Mouse (Mus musculus): Measurements from ENCODE around the gene Olr1. TPM values are rescaled to one million over a fixed set of nuclear protein-coding genes. Genes with fewer than 3 reads are reported as not detected.

The Olr1 gene
- 0.05 and 0.14 TPM in 2 replicates for polyA plus RNA-seq (2015; fragmentation: Nextera tagmentation; extraction: Ambion mirVana)

DNA sequence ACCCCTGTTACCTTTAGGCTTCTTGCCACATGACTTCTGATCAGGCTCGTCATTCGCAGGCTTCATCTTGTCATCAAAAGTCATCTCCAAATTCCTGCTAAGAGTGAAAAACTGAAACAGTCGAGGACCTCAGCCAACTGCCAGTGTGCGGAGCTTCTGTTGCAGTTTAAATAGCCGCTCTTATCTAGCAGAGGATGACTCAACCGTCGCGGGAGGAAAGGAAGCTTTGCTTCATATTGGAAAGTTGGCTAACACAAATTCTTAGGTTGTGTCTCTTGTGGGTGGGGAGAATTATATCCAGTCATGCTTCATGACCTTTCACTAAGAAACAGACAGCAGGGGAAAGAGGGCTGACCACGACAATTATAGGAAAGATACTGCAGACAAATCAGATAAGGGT is at the start of gene Olr1:
Gene Olr1, minus strand, starts transcription at position 142 of the 400 bp plus-strand sequence.
- 74% methylated on average over 9 of the region's 9 CpGs for WGBS
- Histone ChIP-seq H3K4me2 (no peak within 1 kb of the TSS), H3K27me3 (replicated peaks) (no peaks in the 10 kb centered on the region), H3K27ac (no peak within 1 kb of the TSS), H3K4me3 (replicated peaks) (no peak within 1 kb of the TSS), H3K9me3 (no peaks in the 10 kb centered on the region), H3K9ac (no peak within 1 kb of the TSS), H3K4me1 (no peaks in the 10 kb centered on the region), H3K36me3 (no peaks in the 10 kb centered on the region)
- no peak for ATAC-seq (ENCODE audit: insufficient read depth, low FRiP score, low read depth)

DNA sequence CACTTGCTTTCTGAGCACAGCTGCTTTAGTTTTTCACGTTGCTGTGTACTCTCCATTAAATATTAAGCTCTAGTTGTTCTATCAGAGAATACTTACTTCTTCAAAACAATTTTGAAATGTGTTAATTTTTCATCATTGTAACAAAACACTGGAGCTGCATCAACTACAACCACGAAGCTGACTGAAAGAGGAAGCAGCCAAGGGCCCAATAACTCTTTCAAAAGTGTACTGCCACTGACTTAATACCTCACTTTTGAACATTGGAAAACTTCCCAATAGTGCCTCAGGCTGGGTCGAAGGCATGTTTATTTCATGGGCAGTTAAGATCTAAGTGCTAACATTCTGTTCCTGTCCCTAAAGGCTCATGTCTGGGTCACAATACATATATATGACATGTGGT is 41.0 kb upstream of the Olr1 start:
- Histone ChIP-seq H3K27me3 (replicated peaks) (no peaks in the 10 kb centered on the region), H3K9me3 (no peaks in the 10 kb centered on the region), H3K27ac (no peak overlapping the region), H3K4me2 (no peak overlapping the region), H3K36me3 (no peaks in the 10 kb centered on the region), H3K9ac (no peak overlapping the region), H3K4me1 (no peaks in the 10 kb centered on the region), H3K4me3 (replicated peaks) (no peak overlapping the region)
- WGBS, result 46% methylated on average over 3 of the region's 3 CpGs
- ATAC-seq (ENCODE audit: insufficient read depth, low FRiP score, low read depth), result no peak

DNA sequence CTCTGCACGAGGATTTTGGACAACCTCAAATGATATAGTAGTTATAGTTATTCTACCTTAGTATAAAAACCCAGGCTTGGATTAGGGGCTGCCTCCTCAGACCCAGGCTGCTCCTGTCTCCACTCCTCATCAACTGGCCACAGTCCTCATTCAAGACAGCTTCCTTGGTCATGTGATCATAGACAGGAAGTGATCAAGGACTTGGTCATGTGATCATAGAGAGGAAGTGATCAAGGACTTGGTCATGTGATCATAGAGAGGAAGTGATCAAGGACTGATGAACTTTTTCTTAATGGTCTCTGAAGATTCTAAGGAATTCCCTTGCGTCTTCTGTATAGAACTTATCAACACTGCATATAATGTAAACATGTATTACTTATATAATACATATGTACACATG is 40.3 kb upstream of the Olr1 start:
- H3K4me2 ChIP-seq, result no peak overlapping the region
- no peak overlapping the region for H3K4me3 ChIP-seq (replicated peaks)
- no peak for ATAC-seq (ENCODE audit: insufficient read depth, low FRiP score, low read depth)
- no peak overlapping the region for H3K27ac ChIP-seq
- H3K9me3 ChIP-seq, result no peaks in the 10 kb centered on the region
- no peak overlapping the region for H3K9ac ChIP-seq
- WGBS, result 84% methylated on average over 2 of the region's 2 CpGs
- no peaks in the 10 kb centered on the region for H3K27me3 ChIP-seq (replicated peaks)
- H3K4me1 ChIP-seq, result no peaks in the 10 kb centered on the region
- no peaks in the 10 kb centered on the region for H3K36me3 ChIP-seq

DNA sequence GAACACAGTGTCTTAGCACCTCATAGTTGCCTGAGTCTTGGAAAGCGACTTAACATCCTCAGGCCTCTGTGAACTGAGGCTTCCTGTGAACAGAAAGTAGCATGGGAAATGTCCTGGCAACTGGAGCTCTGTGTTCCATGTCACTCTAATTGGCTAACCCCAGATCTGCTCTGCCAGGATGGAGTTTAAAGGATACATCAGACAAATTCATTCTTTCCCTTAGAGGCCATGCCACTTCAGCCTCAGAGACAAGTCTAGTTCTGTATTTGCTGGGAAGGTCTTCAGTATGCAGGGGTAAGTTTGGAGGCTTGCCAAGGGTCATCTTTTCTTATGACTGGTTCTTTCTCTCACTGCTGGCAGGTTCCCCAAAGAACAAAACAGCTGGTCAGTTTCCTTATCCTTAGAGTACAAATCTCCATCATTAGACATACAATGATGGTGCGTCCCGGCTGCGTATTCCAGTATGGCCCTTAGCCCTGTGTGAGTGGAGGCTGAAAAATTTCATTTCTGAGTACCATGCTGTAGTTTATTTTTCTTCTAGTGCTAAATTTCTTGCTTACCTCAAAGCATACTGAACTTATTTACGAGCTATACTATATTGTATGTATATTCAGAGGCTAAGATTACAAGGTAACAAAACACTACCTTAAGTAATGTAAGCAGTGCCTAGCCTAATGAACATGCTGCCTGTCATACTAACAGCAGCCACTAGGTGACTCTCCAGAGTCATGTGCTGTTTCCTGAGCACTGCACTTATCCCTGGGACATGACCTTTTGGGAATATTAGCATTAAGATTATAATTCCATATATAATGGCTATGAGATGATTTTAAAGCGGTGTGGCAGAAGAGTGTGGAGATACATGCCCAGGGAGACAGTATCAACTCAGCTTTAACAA is 37.0 kb upstream of the Olr1 start:
- 47% methylated on average over 6 of the region's 6 CpGs for WGBS
- peak; percentile 60; the same call in 1 of the 2 replicates for ATAC-seq (ENCODE audit: insufficient read depth, low FRiP score, low read depth)
- no peak overlapping the region for H3K27ac ChIP-seq

DNA sequence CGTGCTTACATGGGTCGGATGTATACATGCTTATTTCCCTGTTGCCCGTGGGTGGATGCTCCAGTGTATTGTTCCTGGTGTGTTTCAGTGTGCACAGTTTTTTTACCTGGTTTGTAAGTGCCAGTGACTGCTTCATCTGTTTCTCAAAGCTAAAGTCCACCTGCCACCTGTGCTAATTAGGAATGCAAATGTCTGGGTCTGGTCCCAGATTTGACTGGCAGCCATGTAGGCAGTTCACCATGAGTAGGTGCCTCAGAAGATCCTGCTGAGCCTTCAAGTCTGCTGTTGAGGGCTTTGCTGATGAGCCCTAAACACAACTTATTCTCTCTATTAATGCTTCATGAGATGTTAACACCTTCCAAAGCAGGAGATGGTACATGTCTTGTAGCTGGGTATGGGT is 35.6 kb upstream of the Olr1 start:
- Histone ChIP-seq H3K4me3 (replicated peaks) (no peak overlapping the region), H3K4me2 (no peak overlapping the region), H3K4me1 (no peaks in the 10 kb centered on the region), H3K27ac (no peak overlapping the region), H3K9ac (no peak overlapping the region), H3K9me3 (no peaks in the 10 kb centered on the region), H3K36me3 (peaks cover 21% of the 10 kb centered on the region), H3K27me3 (replicated peaks) (no peaks in the 10 kb centered on the region)
- WGBS, result 94% methylated on average over 3 of the region's 3 CpGs
- ATAC-seq (ENCODE audit: insufficient read depth, low FRiP score, low read depth), result no peak

More for the DNA sequence above, 37.0 kb upstream of the Olr1 start:
- no peak overlapping the region for H3K4me3 ChIP-seq (replicated peaks)
- H3K27me3 ChIP-seq (replicated peaks), result no peaks in the 10 kb centered on the region
- no peak overlapping the region for H3K4me2 ChIP-seq
- peaks cover 12% of the 10 kb centered on the region for H3K36me3 ChIP-seq
- H3K9me3 ChIP-seq, result no peaks in the 10 kb centered on the region
- no peaks in the 10 kb centered on the region for H3K4me1 ChIP-seq
- H3K9ac ChIP-seq, result no peak overlapping the region

DNA sequence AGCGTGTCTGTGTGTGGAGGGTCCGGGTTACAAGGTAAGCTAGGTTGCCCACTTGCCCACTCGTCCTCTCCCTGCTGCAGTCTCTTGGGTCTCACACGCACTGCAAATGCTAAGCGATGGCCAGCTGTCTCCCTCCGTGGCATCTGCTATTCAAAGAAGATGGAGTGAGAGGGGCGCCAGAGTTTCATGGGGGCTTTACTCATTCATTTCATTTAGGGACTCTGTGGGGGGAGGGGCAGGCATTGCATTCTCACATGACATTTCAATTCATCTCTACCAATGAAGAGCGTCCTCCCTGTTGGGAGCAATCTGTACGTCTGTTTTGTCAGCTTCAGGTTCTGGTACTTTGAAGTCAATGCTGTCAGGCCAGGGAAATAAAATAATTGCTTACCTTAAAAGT is 35.0 kb upstream of the Olr1 start:
- ATAC-seq (ENCODE audit: insufficient read depth, low FRiP score, low read depth), result no peak

DNA sequence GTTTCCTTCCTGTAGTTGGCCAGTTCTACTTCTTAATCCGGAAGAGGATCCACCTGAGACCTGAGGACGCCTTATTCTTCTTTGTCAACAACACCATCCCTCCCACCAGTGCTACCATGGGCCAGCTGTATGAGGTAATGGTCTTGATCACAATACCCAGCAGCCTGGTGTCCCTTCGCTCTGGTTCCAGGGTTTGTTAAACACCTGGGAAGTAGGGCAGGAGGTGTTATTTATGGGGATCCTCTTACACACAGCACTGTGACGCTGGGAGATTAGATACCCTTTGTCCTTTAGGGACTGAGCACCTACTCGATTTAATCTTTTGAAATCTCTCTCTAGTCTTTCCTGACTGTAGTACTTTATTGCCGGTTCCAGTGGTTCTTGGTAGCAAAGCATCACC is 31.6 kb upstream of the Olr1 start:
- ATAC-seq (ENCODE audit: insufficient read depth, low FRiP score, low read depth), result no peak
- H3K36me3 ChIP-seq, result peaks cover 21% of the 10 kb centered on the region
- H3K27me3 ChIP-seq (replicated peaks), result no peaks in the 10 kb centered on the region
- H3K4me2 ChIP-seq, result no peak overlapping the region
- H3K9ac ChIP-seq, result no peak overlapping the region
- WGBS, result 80% methylated on average over 6 of the region's 6 CpGs
- no peaks in the 10 kb centered on the region for H3K9me3 ChIP-seq
- H3K4me3 ChIP-seq (replicated peaks), result no peak overlapping the region
- peaks cover 9% of the 10 kb centered on the region; the same call in 1 of the 2 replicates for H3K4me1 ChIP-seq
- no peak overlapping the region for H3K27ac ChIP-seq

More for the DNA sequence above, 35.0 kb upstream of the Olr1 start:
- Histone ChIP-seq H3K9ac (no peak overlapping the region), H3K36me3 (peaks cover 21% of the 10 kb centered on the region), H3K27ac (no peak overlapping the region), H3K4me3 (replicated peaks) (no peak overlapping the region), H3K9me3 (no peaks in the 10 kb centered on the region), H3K27me3 (replicated peaks) (no peaks in the 10 kb centered on the region), H3K4me1 (no peaks in the 10 kb centered on the region), H3K4me2 (no peak overlapping the region)
- 87% methylated on average over 9 of the region's 9 CpGs for WGBS

DNA sequence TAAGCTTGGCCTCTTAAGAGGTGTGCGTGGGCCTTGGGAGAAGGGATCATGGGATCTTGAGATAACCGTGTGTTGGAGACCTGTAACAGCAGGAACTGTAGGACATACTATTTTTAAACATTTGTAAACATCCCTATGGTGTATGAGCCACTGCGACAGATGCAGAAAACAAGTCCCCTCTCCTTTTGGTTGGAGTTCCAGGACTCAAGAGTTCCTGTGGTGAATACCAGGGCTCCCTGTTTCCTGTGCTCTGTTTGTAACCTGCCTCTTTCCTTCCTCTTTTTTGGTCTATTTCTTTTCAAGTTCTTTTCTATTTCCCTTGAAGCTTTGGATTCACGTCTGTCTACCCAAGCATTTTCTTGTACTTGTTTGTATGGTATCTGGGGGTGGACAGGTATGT is 28.8 kb upstream of the Olr1 start:
- Histone ChIP-seq H3K36me3 (peaks cover 21% of the 10 kb centered on the region), H3K9me3 (no peaks in the 10 kb centered on the region), H3K9ac (no peak overlapping the region), H3K4me1 (peaks cover 13% of the 10 kb centered on the region), H3K4me3 (replicated peaks) (no peak overlapping the region), H3K27me3 (replicated peaks) (no peaks in the 10 kb centered on the region), H3K27ac (no peak overlapping the region), H3K4me2 (no peak overlapping the region)
- no peak for ATAC-seq (ENCODE audit: insufficient read depth, low FRiP score, low read depth)
- 58% methylated on average over 4 of the region's 4 CpGs for WGBS

DNA sequence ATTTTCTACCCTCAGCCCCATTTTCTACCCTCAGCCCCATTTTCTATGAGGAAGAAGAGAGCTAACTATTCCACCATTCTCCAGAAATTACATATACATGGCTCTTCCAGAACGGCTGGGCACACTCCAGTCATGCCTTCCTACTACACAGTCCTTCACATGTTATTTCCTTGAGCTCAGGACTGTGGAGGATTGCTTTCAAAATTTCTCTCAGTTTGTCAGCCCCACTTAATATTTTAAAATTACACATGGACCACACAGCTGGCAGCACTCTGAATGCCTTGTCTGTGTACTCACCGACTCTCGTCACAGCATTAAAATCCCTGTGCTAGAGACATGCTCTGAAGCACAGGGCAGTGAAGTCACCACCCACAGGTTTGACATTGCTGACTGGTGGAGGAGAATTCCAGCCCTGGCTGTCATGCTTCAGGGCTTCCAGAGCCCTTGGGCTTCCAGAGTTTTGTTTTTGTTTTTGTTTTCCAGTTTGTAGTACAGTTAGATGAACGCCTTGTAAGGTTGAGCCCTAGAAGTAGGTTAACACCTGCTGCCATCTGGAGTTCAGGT is 27.7 kb upstream of the Olr1 start:
- Histone ChIP-seq H3K9ac (no peak overlapping the region), H3K27me3 (replicated peaks) (no peaks in the 10 kb centered on the region), H3K4me3 (replicated peaks) (peak overlapping the region; percentile 62), H3K27ac (no peak overlapping the region), H3K4me2 (peak overlapping the region; percentile 93), H3K36me3 (peaks cover 13% of the 10 kb centered on the region), H3K4me1 (peaks cover 13% of the 10 kb centered on the region), H3K9me3 (no peaks in the 10 kb centered on the region)
- ATAC-seq (ENCODE audit: insufficient read depth, low FRiP score, low read depth), result no peak
- WGBS, result 55% methylated on average over 4 of the region's 4 CpGs

DNA sequence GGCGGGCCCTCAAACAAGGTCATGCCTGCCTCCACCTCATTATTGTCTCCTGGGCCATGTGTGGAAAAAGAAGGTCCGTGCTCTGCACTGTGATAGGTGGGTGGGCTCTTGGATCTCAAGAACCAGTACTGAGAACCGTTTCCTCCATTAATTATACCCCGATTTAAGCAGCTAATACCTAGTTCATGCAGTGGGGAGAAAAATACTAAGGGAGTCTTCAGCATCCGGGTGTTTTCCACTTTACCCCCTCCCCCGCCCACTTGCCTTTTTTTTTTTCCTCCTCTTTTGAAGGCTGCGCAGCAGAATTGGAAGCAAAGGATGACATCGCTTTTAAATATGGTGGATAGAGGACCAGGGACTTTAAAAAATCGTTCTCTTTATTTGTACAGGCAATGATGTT is 27.1 kb upstream of the Olr1 start:
- WGBS, result 17% methylated on average over 9 of the region's 9 CpGs

DNA sequence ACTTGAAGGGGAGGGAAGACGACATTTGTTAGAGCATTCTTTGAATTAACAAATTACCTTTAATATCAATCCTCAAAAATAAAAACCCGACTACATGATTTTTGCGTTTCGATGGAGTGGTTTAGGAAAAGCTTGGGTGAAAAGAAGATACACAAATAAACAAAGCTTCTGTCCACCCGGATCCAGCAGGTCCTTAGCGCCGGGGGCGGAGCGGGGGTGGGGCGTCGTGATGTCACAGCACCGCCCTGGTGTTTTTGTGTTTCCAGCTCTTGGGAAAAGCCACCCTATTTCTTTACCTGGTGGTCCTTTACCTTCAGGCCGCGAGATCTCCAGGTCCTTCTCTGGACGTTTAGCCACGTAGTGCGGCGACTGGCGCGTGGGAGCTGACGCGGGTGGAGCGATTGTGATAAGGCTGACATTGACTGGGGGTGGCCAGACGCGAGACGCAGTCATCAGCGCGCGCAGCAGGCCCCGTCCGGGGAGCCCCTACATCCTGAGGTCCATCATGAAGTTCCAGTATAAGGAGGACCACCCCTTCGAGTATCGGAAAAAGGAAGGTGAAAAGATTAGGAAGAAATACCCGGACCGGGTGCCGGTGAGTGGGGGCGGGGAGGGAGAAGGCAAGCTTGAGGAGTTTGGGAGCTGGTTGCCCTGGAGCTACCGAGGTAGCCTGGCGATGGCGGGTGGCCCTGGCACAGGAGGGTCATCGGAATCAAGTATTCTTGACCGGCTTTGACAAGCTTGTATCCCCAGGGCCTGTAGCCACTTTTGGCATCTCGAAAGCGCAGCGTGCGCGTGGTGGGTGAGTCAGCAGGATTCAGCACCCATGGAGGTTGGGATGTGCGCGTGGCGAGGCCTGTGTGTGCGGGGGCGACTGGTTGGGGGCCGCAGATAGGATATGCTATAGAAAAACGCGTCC is 26.2 kb upstream of the Olr1 start, which contains the start of gene Gabarapl1:
Gene Gabarapl1, plus strand, starts transcription at position 219 of the 919 bp plus-strand sequence.
- ATAC-seq (ENCODE audit: insufficient read depth, low FRiP score, low read depth), result peak; percentile 86
- no peaks in the 10 kb centered on the region for H3K9me3 ChIP-seq
- H3K27me3 ChIP-seq (replicated peaks), result no peaks in the 10 kb centered on the region
- peak within 1 kb of the TSS; percentile 61 for H3K9ac ChIP-seq
- WGBS, result under 1% methylated on average over 55 of the region's 55 CpGs
- peak within 1 kb of the TSS; percentile 93 for H3K4me2 ChIP-seq
- H3K27ac ChIP-seq, result peak within 1 kb of the TSS; percentile 31
- peaks cover 13% of the 10 kb centered on the region for H3K4me1 ChIP-seq
- peak within 1 kb of the TSS; percentile 62 for H3K4me3 ChIP-seq (replicated peaks)
- peaks cover 2% of the 10 kb centered on the region; the same call in 1 of the 2 replicates for H3K36me3 ChIP-seq

More for the DNA sequence above, 27.1 kb upstream of the Olr1 start:
- H3K4me2 ChIP-seq, result peak overlapping the region; percentile 93
- no peak for ATAC-seq (ENCODE audit: insufficient read depth, low FRiP score, low read depth)
- no peaks in the 10 kb centered on the region for H3K27me3 ChIP-seq (replicated peaks)
- no peaks in the 10 kb centered on the region for H3K9me3 ChIP-seq
- peaks cover 10% of the 10 kb centered on the region for H3K36me3 ChIP-seq
- H3K4me3 ChIP-seq (replicated peaks), result peak overlapping the region; percentile 62
- H3K27ac ChIP-seq, result no peak overlapping the region
- H3K9ac ChIP-seq, result peak overlapping the region; percentile 61; the same call in 1 of the 2 replicates
- H3K4me1 ChIP-seq, result peaks cover 13% of the 10 kb centered on the region

Measured in stomach, embryonic 15.5 days (tissue).